Mouse (Mus musculus): ENCODE results near the gene Rxra. TPM values are rescaled to one million over a fixed set of nuclear protein-coding genes. Genes with fewer than 3 reads are reported as not detected.

Rxra gene
- total and polyA plus RNA-seq, 2 experiments from 2014 or later = 2.1 to 19.3 TPM

- no peak overlapping the region for H3K27ac ChIP-seq (ENCODE audit: low read depth, low read length)
- TF ChIP-seq CTCF (IDR thresholded peaks at IDR 0.05; ENCODE audit: low read depth) = no peak
- H3K4me3 ChIP-seq (ENCODE audit: low read depth, low read length) = no peak overlapping the region
- H3K27me3 ChIP-seq (ENCODE audit: insufficient read depth, low read length) = no peaks in the 10 kb centered on the region
- no peaks in the 10 kb centered on the region for H3K36me3 ChIP-seq (ENCODE audit: insufficient read depth)
- no peak overlapping the region for H3K4me2 ChIP-seq (ENCODE audit: low read depth)
- no peaks in the 10 kb centered on the region for H3K9me3 ChIP-seq (ENCODE audit: low read length)
- DNase-seq = no peak
- H3K4me1 ChIP-seq (ENCODE audit: insufficient read depth) = no peaks in the 10 kb centered on the region
- no peak for ATAC-seq
- no peak overlapping the region for H3K9ac ChIP-seq
- 87% methylated on average over 2 of the region's 2 CpGs for WGBS
Observed at GRCm38 (mm10) chr2:27686335-27686734, 10.1 kb downstream of the Rxra start.

DNA sequence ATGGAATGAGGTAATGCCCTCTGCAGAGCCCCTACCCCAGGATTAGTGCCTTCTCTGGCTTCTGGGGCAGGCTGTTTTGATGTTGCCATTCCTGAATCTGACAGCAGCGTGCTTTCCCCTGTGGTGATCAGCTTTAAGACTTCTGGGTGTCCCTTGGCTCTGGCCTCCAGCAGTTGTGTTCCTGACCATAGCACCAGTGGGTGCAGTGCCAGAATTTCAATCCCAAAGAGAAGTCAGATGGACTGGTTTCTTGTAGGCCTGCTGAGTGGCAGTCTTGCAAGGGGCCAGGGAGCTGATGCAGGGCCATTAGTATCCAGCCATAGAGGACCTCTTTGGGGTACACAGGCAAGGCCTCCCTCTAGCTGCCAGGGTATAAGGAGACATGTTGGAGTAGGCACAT lies 10.8 kb downstream of the Rxra start:
- H3K9me3 ChIP-seq (ENCODE audit: low read length) = no peaks in the 10 kb centered on the region
- no peak overlapping the region for H3K27ac ChIP-seq (ENCODE audit: low read depth, low read length)
- H3K9ac ChIP-seq = no peak overlapping the region
- H3K36me3 ChIP-seq (ENCODE audit: insufficient read depth) = no peaks in the 10 kb centered on the region
- no peak overlapping the region for H3K4me2 ChIP-seq (ENCODE audit: low read depth)
- TF ChIP-seq CTCF (IDR thresholded peaks at IDR 0.05; ENCODE audit: low read depth) = no peak
- H3K4me3 ChIP-seq (ENCODE audit: low read depth, low read length) = no peak overlapping the region
- H3K27me3 ChIP-seq (ENCODE audit: insufficient read depth, low read length) = no peaks in the 10 kb centered on the region
- no peaks in the 10 kb centered on the region for H3K4me1 ChIP-seq (ENCODE audit: insufficient read depth)
- DNase-seq (no peak), ATAC-seq (no peak)
- 61% methylated on average over 1 of the region's 1 CpGs for WGBS

DNA sequence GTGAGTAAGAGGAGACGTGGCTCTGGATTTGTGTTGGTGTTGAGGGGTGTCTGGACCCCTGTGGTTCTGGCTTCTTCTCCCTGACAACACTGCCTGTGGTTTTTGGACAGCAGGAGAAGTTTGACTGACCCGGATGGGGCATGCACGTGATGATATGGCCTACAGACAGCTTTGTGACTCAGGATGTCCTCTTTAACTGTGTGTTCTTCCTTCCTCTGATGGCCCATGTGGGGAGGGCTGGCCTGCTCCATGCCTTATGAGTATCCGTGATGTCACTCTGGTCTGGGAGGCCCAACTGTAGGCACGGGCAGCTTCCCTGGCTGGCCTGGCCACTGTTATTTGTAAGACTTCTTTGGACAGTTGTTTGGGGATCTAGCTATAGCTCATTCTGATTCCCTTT lies 11.7 kb downstream of the Rxra start:
- Histone ChIP-seq H3K27me3 (ENCODE audit: insufficient read depth, low read length) (no peaks in the 10 kb centered on the region), H3K4me1 (ENCODE audit: insufficient read depth) (no peaks in the 10 kb centered on the region), H3K36me3 (ENCODE audit: insufficient read depth) (no peaks in the 10 kb centered on the region), H3K4me3 (ENCODE audit: low read depth, low read length) (no peak overlapping the region), H3K9me3 (ENCODE audit: low read length) (no peaks in the 10 kb centered on the region), H3K27ac (ENCODE audit: low read depth, low read length) (no peak overlapping the region), H3K9ac (no peak overlapping the region), H3K4me2 (ENCODE audit: low read depth) (no peak overlapping the region)
- no peak for ATAC-seq
- TF ChIP-seq CTCF (IDR thresholded peaks at IDR 0.05; ENCODE audit: low read depth) = no peak
- DNase-seq = no peak
- WGBS = 87% methylated on average over 5 of the region's 5 CpGs

- DNase-seq (no peak), ATAC-seq (no peak)
- H3K9ac ChIP-seq = no peak overlapping the region
- no peaks in the 10 kb centered on the region for H3K4me1 ChIP-seq (ENCODE audit: insufficient read depth)
- TF ChIP-seq CTCF (IDR thresholded peaks at IDR 0.05; ENCODE audit: low read depth) = no peak
- no peaks in the 10 kb centered on the region for H3K36me3 ChIP-seq (ENCODE audit: insufficient read depth)
- no peak overlapping the region for H3K27ac ChIP-seq (ENCODE audit: low read depth, low read length)
- no peak overlapping the region for H3K4me3 ChIP-seq (ENCODE audit: low read depth, low read length)
- H3K9me3 ChIP-seq (ENCODE audit: low read length) = no peaks in the 10 kb centered on the region
- WGBS = 22% methylated on average over 5 of the region's 5 CpGs
- no peak overlapping the region for H3K4me2 ChIP-seq (ENCODE audit: low read depth)
- no peaks in the 10 kb centered on the region for H3K27me3 ChIP-seq (ENCODE audit: insufficient read depth, low read length)
Observed at GRCm38 (mm10) chr2:27690714-27691113, 14.5 kb downstream of the Rxra start.

DNA sequence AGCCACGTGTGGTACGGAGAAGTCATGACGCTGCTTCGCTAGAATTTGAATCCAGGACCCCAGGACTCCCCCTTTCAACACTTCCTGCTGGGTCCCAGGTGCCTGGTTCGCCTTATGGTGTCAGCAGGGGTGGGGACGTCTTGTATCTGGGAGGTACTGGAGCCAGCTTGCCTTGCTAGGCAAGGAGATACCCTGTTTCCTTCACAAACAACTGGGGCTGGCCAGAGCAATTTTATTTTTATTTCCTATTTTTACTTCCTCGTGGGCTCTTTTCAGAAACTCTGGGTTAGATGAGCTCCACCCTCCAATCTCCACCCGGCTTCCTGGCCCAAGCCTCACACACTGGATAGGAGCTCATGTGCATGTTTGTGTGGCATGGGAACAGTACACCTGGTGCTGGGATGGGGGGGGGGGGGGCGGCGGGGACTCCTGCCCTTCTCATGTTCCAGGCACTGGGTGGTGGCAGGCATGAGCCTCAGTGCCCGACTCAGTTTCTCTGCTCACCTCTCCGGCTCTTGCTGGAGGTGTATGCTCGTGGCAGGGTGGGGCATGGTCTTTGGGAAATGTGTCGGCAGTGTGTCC lies 15.0 kb downstream of the Rxra start:
- H3K4me3 ChIP-seq (ENCODE audit: low read depth, low read length) = no peak overlapping the region
- no peak for DNase-seq
- no peaks in the 10 kb centered on the region for H3K36me3 ChIP-seq (ENCODE audit: insufficient read depth)
- no peak for ATAC-seq
- H3K27ac ChIP-seq (ENCODE audit: low read depth, low read length) = no peak overlapping the region
- H3K27me3 ChIP-seq (ENCODE audit: insufficient read depth, low read length) = no peaks in the 10 kb centered on the region
- no peak overlapping the region for H3K9ac ChIP-seq
- 73% methylated on average over 14 of the region's 14 CpGs for WGBS
- H3K4me2 ChIP-seq (ENCODE audit: low read depth) = no peak overlapping the region
- TF ChIP-seq CTCF (IDR thresholded peaks at IDR 0.05; ENCODE audit: low read depth) = no peak
- H3K4me1 ChIP-seq (ENCODE audit: insufficient read depth) = no peaks in the 10 kb centered on the region
- no peaks in the 10 kb centered on the region for H3K9me3 ChIP-seq (ENCODE audit: low read length)

GRCm38 (mm10) chr2:27692608-27693007 lies 16.4 kb downstream of the Rxra start:
- H3K4me2 ChIP-seq (ENCODE audit: low read depth) = no peak overlapping the region
- ATAC-seq = no peak
- H3K4me1 ChIP-seq (ENCODE audit: insufficient read depth) = no peaks in the 10 kb centered on the region
- no peak for TF ChIP-seq CTCF (IDR thresholded peaks at IDR 0.05; ENCODE audit: low read depth)
- 89% methylated on average over 3 of the region's 3 CpGs for WGBS
- no peak overlapping the region for H3K4me3 ChIP-seq (ENCODE audit: low read depth, low read length)
- no peaks in the 10 kb centered on the region for H3K27me3 ChIP-seq (ENCODE audit: insufficient read depth, low read length)
- no peak for DNase-seq
- H3K36me3 ChIP-seq (ENCODE audit: insufficient read depth) = no peaks in the 10 kb centered on the region
- H3K9ac ChIP-seq = no peak overlapping the region
- H3K27ac ChIP-seq (ENCODE audit: low read depth, low read length) = no peak overlapping the region
- H3K9me3 ChIP-seq (ENCODE audit: low read length) = no peaks in the 10 kb centered on the region

GRCm38 (mm10) chr2:27693684-27694083 lies 17.4 kb downstream of the Rxra start:
- WGBS = 93% methylated on average over 6 of the region's 6 CpGs
- no peaks in the 10 kb centered on the region for H3K9me3 ChIP-seq (ENCODE audit: low read length)
- H3K4me3 ChIP-seq (ENCODE audit: low read depth, low read length) = no peak overlapping the region
- no peak overlapping the region for H3K9ac ChIP-seq
- no peaks in the 10 kb centered on the region for H3K36me3 ChIP-seq (ENCODE audit: insufficient read depth)
- H3K27me3 ChIP-seq (ENCODE audit: insufficient read depth, low read length) = no peaks in the 10 kb centered on the region
- no peak overlapping the region for H3K4me2 ChIP-seq (ENCODE audit: low read depth)
- no peak for ATAC-seq
- no peak for TF ChIP-seq CTCF (IDR thresholded peaks at IDR 0.05; ENCODE audit: low read depth)
- DNase-seq = no peak
- H3K27ac ChIP-seq (ENCODE audit: low read depth, low read length) = no peak overlapping the region
- no peaks in the 10 kb centered on the region for H3K4me1 ChIP-seq (ENCODE audit: insufficient read depth)

All from forebrain, postnatal 0 days (tissue).